Mouse (Mus musculus) E14TG2a.4 (cell line): ENCODE measurements around the gene Ubr4.

Source experiments
- CTCF ChIP-seq: conservative IDR thresholded peaks from 2 replicates; pipeline ENCODE4 v1.5.1; 2014; ENCODE audit warnings: low read length
- NANOG ChIP-seq: IDR thresholded peaks from 2 replicates; pipeline ENCODE4 v1.6.1; 2014; ENCODE audit warnings: borderline replicate concordance, low read length, mixed read lengths
- POU5F1 ChIP-seq: IDR thresholded peaks from 2 replicates; pipeline ENCODE4 v1.6.1; 2014; ENCODE audit warnings: low read length, borderline replicate concordance

DNA sequence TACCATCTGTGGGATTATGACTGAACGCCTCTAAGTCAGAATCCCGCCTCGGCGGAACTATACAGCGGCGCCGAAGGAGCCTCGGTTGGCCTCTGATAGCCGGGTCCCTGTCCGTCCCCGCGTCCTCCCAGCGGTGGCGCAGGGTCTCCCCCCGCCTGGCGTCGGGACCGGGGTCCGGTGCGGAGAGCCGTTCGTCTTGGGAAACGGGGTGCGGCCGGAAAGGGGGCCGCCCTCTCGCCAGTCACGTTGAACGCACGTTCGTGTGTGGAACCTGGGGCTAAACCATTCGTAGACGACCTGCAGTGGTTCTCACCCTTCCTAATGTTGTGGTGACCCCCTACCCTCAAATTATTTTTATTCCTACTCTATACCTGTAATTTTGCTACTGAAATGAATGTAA is 14.3 kb upstream of the Ubr4 start:
- TF ChIP-seq CTCF (no peak), NANOG (no peak), POU5F1 (no peak)
